Mouse (Mus musculus) MEL (cell line): ENCODE measurements around the gene Nudt16l1. TPM values are rescaled to one million over a fixed set of nuclear protein-coding genes. Genes with fewer than 3 reads are reported as not detected.
A peak's percentile ranks its signal among the peaks of the same experiment; 100 is the strongest.

Source experiments
- DNase-seq: peaks from one replicate; pipeline ENCODE4 v3.0.0; 2011; ENCODE audit warnings: low read depth, low spot score
- H3K27ac ChIP-seq: 2 replicates; pipeline ENCODE4 v1.5.1; 2012; ENCODE audit warnings: low read depth, mild to moderate bottlenecking, control low read depth, low read length, moderate library complexity; ENCODE audit not compliant: control insufficient read depth
- H3K27me3 ChIP-seq, 2 experiments: fragments of 150-350 bp in 1 of 2; sonication (generic) in 1 of 2; 2 replicates each; pipeline ENCODE4 v1.6.1; 2012; ENCODE audit warnings: low read length in 2 of 2, mild to moderate bottlenecking in 2 of 2, improper control_type of control experiment in 1 of 2, moderate library complexity in 1 of 2; ENCODE audit not compliant: insufficient read depth in 2 of 2, control insufficient read depth in 1 of 2
- H3K36me3 ChIP-seq, 2 experiments: 2 replicates each; pipeline ENCODE4 v1.6.1; 2012 to 2014; ENCODE audit warnings: low read length in 2 of 2, improper control_type of control experiment in 1 of 2, inconsistent platforms in 1 of 2, mild to moderate bottlenecking in 1 of 2; ENCODE audit not compliant: insufficient read depth in 2 of 2, control insufficient read depth in 1 of 2
- H3K4me1 ChIP-seq, 2 experiments: fragments of 150-350 bp in 1 of 2; sonication (generic) in 1 of 2; 2 replicates each; pipeline ENCODE4 v1.6.1; 2012; ENCODE audit warnings: low read length in 2 of 2, improper control_type of control experiment in 1 of 2, mild to moderate bottlenecking in 1 of 2; ENCODE audit not compliant: insufficient read depth in 2 of 2, control insufficient read depth in 1 of 2
- H3K4me3 ChIP-seq, 2 experiments: fragments of 150-350 bp in 1 of 2; sonication (generic) in 1 of 2; 2 replicates each; pipeline ENCODE4 v1.5.1; 2012; ENCODE audit warnings: low read depth in 2 of 2, low read length in 2 of 2, mild to moderate bottlenecking in 2 of 2, moderate library complexity in 2 of 2, control low read depth in 1 of 2, improper control_type of control experiment in 1 of 2; ENCODE audit not compliant: control insufficient read depth in 1 of 2, insufficient read depth in 1 of 2
- H3K79me2 ChIP-seq: 2 replicates; pipeline ENCODE4 v1.6.1; 2012; ENCODE audit warnings: mild to moderate bottlenecking, low read length, moderate library complexity; ENCODE audit not compliant: control insufficient read depth, poor library complexity, insufficient read depth
- H3K9ac ChIP-seq: 2 replicates; pipeline ENCODE4 v1.6.1; 2012; ENCODE audit warnings: low read depth, mild to moderate bottlenecking, control low read depth, low read length, moderate library complexity; ENCODE audit not compliant: control insufficient read depth, poor library complexity, severe bottlenecking
- H3K9me3 ChIP-seq: fragments of 150-350 bp; sonication (generic); replicated peaks from 2 replicates; pipeline ENCODE4 v1.6.1; 2012; ENCODE audit warnings: mild to moderate bottlenecking, low read length, improper control_type of control experiment, moderate library complexity; ENCODE audit not compliant: insufficient read depth
- CTCF ChIP-seq, 3 experiments: IDR thresholded peaks in 2 of 3; conservative IDR thresholded peaks in 1 of 3; 2 replicates each; pipeline ENCODE4 v1.5.1; 2011 to 2012; ENCODE audit warnings: low read length in 3 of 3, low read depth in 2 of 3, mild to moderate bottlenecking in 2 of 3, improper control_type of control experiment in 1 of 3, inconsistent platforms in 1 of 3, mixed read lengths in 1 of 3, moderate library complexity in 1 of 3; ENCODE audit not compliant: control insufficient read depth in 1 of 3, insufficient read depth in 1 of 3, poor library complexity in 1 of 3, severe bottlenecking in 1 of 3
- GABPA ChIP-seq: IDR thresholded peaks from 2 replicates; pipeline ENCODE4 v1.6.1; 2012; ENCODE audit warnings: low read depth, mild to moderate bottlenecking, inconsistent platforms, low read length, improper control_type of control experiment, moderate library complexity
- MAFK ChIP-seq: IDR thresholded peaks from 2 replicates; pipeline ENCODE4 v1.6.1; 2011; ENCODE audit warnings: low read depth, mild to moderate bottlenecking, low read length, improper control_type of control experiment, borderline replicate concordance
- MEF2A ChIP-seq: IDR thresholded peaks from 2 replicates; pipeline ENCODE4 v1.6.1; 2014; ENCODE audit warnings: low read depth, mild to moderate bottlenecking, inconsistent platforms, low read length, improper control_type of control experiment; ENCODE audit not compliant: poor library complexity, insufficient replicate concordance, severe bottlenecking; ENCODE audit errors: extremely low read depth
- RAD21 ChIP-seq: IDR thresholded peaks from 2 replicates; pipeline ENCODE4 v1.6.1; 2011; ENCODE audit warnings: mild to moderate bottlenecking, low read depth, low read length, improper control_type of control experiment
- RCOR1 ChIP-seq: IDR thresholded peaks from 2 replicates; pipeline ENCODE4 v1.6.1; 2012; ENCODE audit warnings: low read depth, mild to moderate bottlenecking, inconsistent platforms, low read length, improper control_type of control experiment
- SMC3 ChIP-seq: IDR thresholded peaks from 2 replicates; pipeline ENCODE4 v1.6.1; 2011; ENCODE audit warnings: low read depth, low read length, improper control_type of control experiment
- USF1 ChIP-seq: IDR thresholded peaks from 2 replicates; pipeline ENCODE4 v1.6.1; 2014; ENCODE audit warnings: low read depth, mild to moderate bottlenecking, inconsistent platforms, low read length, improper control_type of control experiment, moderate library complexity
- ZC3H11A ChIP-seq: IDR thresholded peaks from 2 replicates; pipeline ENCODE4 v1.6.1; 2012; ENCODE audit warnings: low read depth, mild to moderate bottlenecking, inconsistent platforms, low read length, improper control_type of control experiment
- ZNF384 ChIP-seq: IDR thresholded peaks from 2 replicates; pipeline ENCODE4 v1.6.1; 2012; ENCODE audit warnings: low read depth, mild to moderate bottlenecking, inconsistent platforms, low read length, improper control_type of control experiment
- polyA plus RNA-seq, 2 experiments: library from polyadenylated mRNA; stranded (reverse) in 1 of 2; unstranded in 1 of 2; fragments of >175 nt in 1 of 2; fragments of >200 nt in 1 of 2; gene quantifications; 2 replicates each; pipeline versions ENCODE4 v1.2.1 to v1.2.4; 2012; ENCODE audit warnings: low replicate concordance in 2 of 2, low read depth in 1 of 2; ENCODE audit not compliant: insufficient read length in 2 of 2, insufficient read depth in 1 of 2, missing spikeins in 1 of 2
- total RNA-seq: library from RNA; depleted of rRNA; stranded (reverse); fragments of 300-350 nt; gene quantifications from 2 replicates; pipeline ENCODE4 v1.2.3, GENCODE M21; 2012; rRNA removed

Gene Nudt16l1
- total and polyA plus RNA-seq, 3 experiments: 41.1 to 69.3 TPM; not detected in 1

DNA sequence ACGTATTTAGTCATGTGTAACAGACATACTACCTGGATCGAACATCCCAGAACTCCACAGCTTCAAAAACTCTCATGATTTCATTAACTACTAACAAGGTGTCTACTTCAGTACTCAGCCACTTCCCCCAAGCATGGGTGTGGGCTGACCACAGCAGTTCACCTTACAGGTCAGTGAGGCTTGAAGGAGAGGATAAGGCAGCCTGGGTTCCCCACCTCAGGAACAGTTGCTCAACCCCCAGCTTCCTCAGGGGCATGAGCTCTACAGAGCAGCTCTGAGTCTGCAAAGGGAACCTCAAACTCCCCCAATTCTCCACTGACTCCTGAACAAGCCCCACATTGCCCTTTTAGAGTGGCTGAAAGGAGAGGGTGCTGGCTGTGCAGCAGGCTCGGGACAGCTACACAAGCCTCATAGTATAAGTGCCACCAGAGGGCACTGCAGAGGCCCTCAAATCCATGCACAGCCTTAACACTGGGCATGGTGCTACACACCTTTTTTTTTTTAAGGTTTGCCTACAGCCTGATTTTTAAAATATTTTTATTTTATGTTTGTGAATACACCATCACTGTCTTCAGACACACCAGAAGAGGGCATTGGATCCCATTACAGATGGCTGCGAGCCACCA lies 41.3 kb downstream of the Nudt16l1 start:
- H3K9me3 ChIP-seq: no peaks in the 10 kb centered on the region
- DNase-seq: peak; percentile 64
- H3K4me3 ChIP-seq: no peak overlapping the region
- no peak overlapping the region for H3K27ac ChIP-seq
- peak; percentile 58 to 79 (median 74) for TF ChIP-seq CTCF (IDR thresholded peaks at IDR 0.05 in 2 of 3, conservative IDR thresholded peaks at IDR 0.05 in 1 of 3; ENCODE audit: control insufficient read depth in 1 of 3, insufficient read depth in 1 of 3, low read depth in 2 of 3, low read length in 3 of 3, poor library complexity in 1 of 3, severe bottlenecking in 1 of 3)
- no peak for TF ChIP-seq MAFK
- TF ChIP-seq RAD21: peak; percentile 55
- peak; percentile 54; the same call in 1 of the 2 replicates for TF ChIP-seq ZC3H11A
- peak; percentile 63 for TF ChIP-seq ZNF384
- TF ChIP-seq SMC3: peak; percentile 92
- TF ChIP-seq MEF2A: no peak
- no peak for TF ChIP-seq RCOR1
- TF ChIP-seq, all 39 proteins: peak for 5
- no peaks in the 10 kb centered on the region for H3K36me3 ChIP-seq
- no peak overlapping the region for H3K9ac ChIP-seq
- peaks cover 0 to 6% of the 10 kb centered on the region in 2 experiments; a peak in 2 of 4 replicates for H3K27me3 ChIP-seq
- H3K79me2 ChIP-seq: no peaks in the 10 kb centered on the region
- no peaks in the 10 kb centered on the region for H3K4me1 ChIP-seq

DNA sequence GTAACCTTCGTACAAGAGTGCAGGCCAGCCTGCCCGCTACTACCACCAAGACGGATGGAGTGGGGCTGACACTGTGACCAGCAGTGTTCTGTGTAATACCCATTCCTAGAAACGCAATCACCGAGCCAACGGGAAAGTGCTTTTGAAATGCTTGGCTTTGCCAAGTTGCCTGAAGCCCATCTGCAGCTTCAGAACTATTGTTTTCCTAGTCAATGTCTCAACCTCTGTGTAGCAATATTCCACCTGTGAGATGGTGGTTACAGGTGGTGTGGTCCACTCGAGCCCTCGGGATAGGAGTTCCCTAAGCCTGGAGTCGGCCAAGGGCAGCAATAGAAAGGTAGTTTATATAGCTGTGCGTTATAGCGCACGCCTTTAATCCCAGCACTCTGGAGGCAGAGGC lies 46.2 kb downstream of the Nudt16l1 start:
- Histone ChIP-seq H3K9ac (no peak overlapping the region), H3K36me3 (no peaks in the 10 kb centered on the region), H3K27me3 (peaks cover under 1 to 6% of the 10 kb centered on the region in 2 experiments), H3K4me3 (no peak overlapping the region), H3K27ac (no peak overlapping the region), H3K9me3 (no peaks in the 10 kb centered on the region), H3K79me2 (no peaks in the 10 kb centered on the region), H3K4me1 (no peaks in the 10 kb centered on the region)
- TF ChIP-seq GABPA: no peak
- no peak for TF ChIP-seq USF1
- DNase-seq: no peak

Other genes with a start within 250 kb of the Nudt16l1 start
- 50.6 and 60.4 TPM in 2 replicates for gene Nmral1, start 219.4 kb upstream of the Nudt16l1 start, total RNA-seq
- 10 to 100 TPM in 1 of 2 experiments, not detected in 1; 54.6 TPM for gene Nmral1, start 219.4 kb upstream of the Nudt16l1 start, polyA plus RNA-seq
- 41.5 and 45.7 TPM in 2 replicates for gene Hmox2, start 212.4 kb upstream of the Nudt16l1 start, total RNA-seq
- gene Hmox2, start 212.4 kb upstream of the Nudt16l1 start, polyA plus RNA-seq: 10 to 100 TPM in 1 of 2 experiments, not detected in 1; 75.0 TPM
- gene Cdip1, start 148.5 kb upstream of the Nudt16l1 start, total RNA-seq: 18.9 and 24.8 TPM in 2 replicates
- gene Cdip1, start 148.5 kb upstream of the Nudt16l1 start, polyA plus RNA-seq: 10 to 100 TPM; 32.8 to 97.8 TPM
- gene 4930562C15Rik, start 103.3 kb upstream of the Nudt16l1 start, total RNA-seq: 0.12 TPM in 1 of 2 replicates, not detected in the other
- under 1 TPM in 1 of 2 experiments, not detected in 1; 0.21 TPM for gene 4930562C15Rik, start 103.3 kb upstream of the Nudt16l1 start, polyA plus RNA-seq
- gene Ubald1, start 58.4 kb upstream of the Nudt16l1 start, total RNA-seq: 2.8 and 4.3 TPM in 2 replicates
- 10 to 100 TPM in 1 of 2 experiments, not detected in 1; 25.6 TPM for gene Ubald1, start 58.4 kb upstream of the Nudt16l1 start, polyA plus RNA-seq
- 8.4 and 9.8 TPM in 2 replicates for gene Mgrn1, start 52.5 kb upstream of the Nudt16l1 start, total RNA-seq
- 10 to 100 TPM in 1 of 2 experiments, not detected in 1; 25.0 TPM for gene Mgrn1, start 52.5 kb upstream of the Nudt16l1 start, polyA plus RNA-seq
- gene Anks3, start 25.4 kb downstream of the Nudt16l1 start, total RNA-seq: 19.9 and 27.1 TPM in 2 replicates
- gene Anks3, start 25.4 kb downstream of the Nudt16l1 start, polyA plus RNA-seq: 10 to 100 TPM in 1 of 2 experiments, not detected in 1; 33.9 TPM
- gene Sept12, start 59.1 kb downstream of the Nudt16l1 start, total RNA-seq: not detected in 2 replicates
- under 1 TPM in 1 of 2 experiments, not detected in 1; 0.07 TPM for gene Sept12, start 59.1 kb downstream of the Nudt16l1 start, polyA plus RNA-seq
- not detected in 2 replicates for gene Smim22, start 68.5 kb downstream of the Nudt16l1 start, total RNA-seq
- not detected for gene Smim22, start 68.5 kb downstream of the Nudt16l1 start, polyA plus RNA-seq
- gene Rogdi, start 74.8 kb downstream of the Nudt16l1 start, total RNA-seq: 1.7 and 1.9 TPM in 2 replicates
- gene Rogdi, start 74.8 kb downstream of the Nudt16l1 start, polyA plus RNA-seq: 10 to 100 TPM in 1 of 2 experiments, not detected in 1; 17.8 TPM
- 63.6 and 68.7 TPM in 2 replicates for gene Glyr1, start 111.1 kb downstream of the Nudt16l1 start, total RNA-seq
- 100 to 1,000 TPM in 1 of 2 experiments, 10 to 100 TPM in 1; 44.8 to 103 TPM for gene Glyr1, start 111.1 kb downstream of the Nudt16l1 start, polyA plus RNA-seq
- gene Ubn1, start 111.3 kb downstream of the Nudt16l1 start, total RNA-seq: 14.9 and 18.1 TPM in 2 replicates
- gene Ubn1, start 111.3 kb downstream of the Nudt16l1 start, polyA plus RNA-seq: 10 to 100 TPM; 24.9 to 34.5 TPM
- not detected in 2 replicates for gene Ppl, start 193.7 kb downstream of the Nudt16l1 start, total RNA-seq
- under 1 TPM in 1 of 2 experiments, not detected in 1; 0.01 TPM for gene Ppl, start 193.7 kb downstream of the Nudt16l1 start, polyA plus RNA-seq
- gene Sec14l5, start 208.3 kb downstream of the Nudt16l1 start, total RNA-seq: not detected in 2 replicates
- under 1 TPM in 1 of 2 experiments, not detected in 1; 0.03 TPM for gene Sec14l5, start 208.3 kb downstream of the Nudt16l1 start, polyA plus RNA-seq